Mouse (Mus musculus) embryonic fibroblast, embryonic 13.5 days (primary cell): ENCODE measurements around the gene Nsl1.

Experiments
- CTCF ChIP-seq: IDR thresholded peaks from 2 replicates; pipeline ENCODE4 v1.5.1; 2011; ENCODE audit warnings: mild to moderate bottlenecking, control low read depth, low read length, moderate library complexity, borderline replicate concordance; ENCODE audit not compliant: insufficient read depth
- POLR2A ChIP-seq: IDR thresholded peaks from 2 replicates; pipeline ENCODE4 v1.6.1; 2011; ENCODE audit warnings: low read depth, mild to moderate bottlenecking, control low read depth, low read length, moderate library complexity

DNA sequence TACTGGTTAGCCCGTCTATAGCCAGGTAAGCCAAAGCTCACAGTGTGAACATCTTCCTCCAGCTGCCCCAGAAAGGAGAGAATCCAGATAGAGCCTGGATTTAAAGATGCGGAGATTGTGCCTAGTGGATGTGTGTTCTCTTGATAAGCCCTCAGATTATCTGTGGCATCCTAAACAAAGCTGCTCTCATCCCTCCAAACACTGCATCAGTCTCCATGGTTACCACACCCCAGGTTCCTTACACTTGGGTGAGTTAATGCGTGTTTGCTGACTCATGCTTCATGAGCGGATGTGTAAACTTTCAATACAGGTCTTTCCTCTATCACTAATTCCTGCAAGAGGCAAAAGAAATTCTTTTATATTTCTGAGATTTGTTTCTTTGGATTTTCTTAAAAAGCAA is 27.2 kb upstream of the Nsl1 start:
- TF ChIP-seq POLR2A (no peak), CTCF (no peak)
